Mouse (Mus musculus) heart, adult 2 months (tissue): ENCODE data around the gene Rtn1. TPM values are rescaled to one million over a fixed set of nuclear protein-coding genes. Genes with fewer than 3 reads are reported as not detected.

Source experiments
- DNase-seq, 2 experiments: peaks; one replicate each; pipeline ENCODE4 v3.0.0; 2021
- H3K27ac ChIP-seq: fragments of 200-600 bp; 2 replicates; pipeline ENCODE4 v1.8.1; 2022
- H3K27me3 ChIP-seq: fragments of 200-500 bp; 2 replicates; pipeline ENCODE4 v1.6.1; 2012; ENCODE audit warnings: mild to moderate bottlenecking, low read length, inconsistent platforms, mixed read lengths; ENCODE audit not compliant: control insufficient read depth, insufficient read depth
- H3K36me3 ChIP-seq: fragments of 200-500 bp; 2 replicates; pipeline ENCODE4 v1.6.1; 2012; ENCODE audit warnings: low read length, inconsistent platforms; ENCODE audit not compliant: control insufficient read depth, insufficient read depth
- H3K4me1 ChIP-seq: fragments of 200-500 bp; 2 replicates; pipeline ENCODE4 v1.6.1; 2011; ENCODE audit warnings: low read length; ENCODE audit not compliant: control insufficient read depth, insufficient read depth
- H3K4me3 ChIP-seq: fragments of 200-600 bp; 2 replicates; pipeline ENCODE4 v1.8.1; 2022
- H3K79me2 ChIP-seq: fragments of 200-500 bp; replicated peaks from 2 replicates; pipeline ENCODE4 v1.6.1; 2012; ENCODE audit warnings: mild to moderate bottlenecking, inconsistent platforms, low read length, moderate library complexity, mixed read lengths; ENCODE audit not compliant: control insufficient read depth, insufficient read depth
- H3K9ac ChIP-seq: fragments of 200-500 bp; 2 replicates; pipeline ENCODE4 v1.6.1; 2012; ENCODE audit warnings: low read depth, mild to moderate bottlenecking, control low read depth, inconsistent platforms, low read length, mixed read lengths
- CTCF ChIP-seq: fragments of 200-600 bp; IDR thresholded peaks from 2 replicates; pipeline ENCODE4 v1.8.1; 2022; ENCODE audit warnings: antibody characterized with exemption, mild to moderate bottlenecking, moderate library complexity
- EP300 ChIP-seq: fragments of 200-500 bp; IDR thresholded peaks from 2 replicates; pipeline ENCODE4 v1.6.1; 2011; ENCODE audit warnings: low read depth, low read length, control low read depth; ENCODE audit not compliant: insufficient read depth
- POLR2A ChIP-seq: fragments of 200-500 bp; IDR thresholded peaks from 2 replicates; pipeline ENCODE4 v1.6.1; 2011; ENCODE audit warnings: mild to moderate bottlenecking, low read depth, low read length, control low read depth; ENCODE audit not compliant: insufficient read depth
- WGBS: fragments of 180-500 bp; shearing (Covaris S2); methylation state at CpG from one replicate; pipeline ENCODE4 v1.1.7; 2018; 5-methylcytosine and 5-hydroxymethylcytosine counted together
- intact Hi-C: fragments of 180-260 bp; cut with DNase I; formaldehyde crosslinking; loops from one replicate; pipeline ENCODE4 v1.15.1; 2025
- polyA plus RNA-seq: library from polyadenylated mRNA; depleted of rRNA; stranded (reverse); fragments of >200 nt; gene quantifications from 2 replicates; pipeline ENCODE4 v1.2.3, GENCODE M21; 2012
- total RNA-seq, 2 experiments: library from RNA; stranded (reverse); gene quantifications; 2 replicates each; pipeline ENCODE4 v1.2.3; 2021

Rtn1 gene
- total and polyA plus RNA-seq, 3 experiments: 2.9 to 3.8 (median 3.5) TPM

DNA sequence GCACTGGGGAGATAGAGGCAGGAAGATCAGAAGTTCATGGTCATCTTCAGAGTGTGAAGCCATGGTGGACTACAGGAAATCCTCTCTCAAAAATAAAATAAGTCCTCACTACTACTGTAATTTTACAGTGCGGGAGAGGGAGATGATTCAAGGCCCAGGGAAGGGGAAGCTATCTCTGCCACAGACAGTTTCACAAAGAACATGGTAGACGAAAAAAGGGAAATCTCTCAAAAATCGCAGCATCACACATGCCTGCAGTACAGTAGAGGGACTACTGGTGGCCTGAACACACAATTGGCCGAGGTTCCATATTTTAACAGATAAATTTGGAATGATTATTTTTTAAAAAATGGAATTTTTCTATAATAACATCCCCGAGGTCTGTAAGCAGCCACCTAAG lies 20.0 kb downstream of the Rtn1 start:
- Histone ChIP-seq H3K9ac (no peak overlapping the region), H3K4me3 (no peak overlapping the region), H3K27ac (no peak overlapping the region), H3K4me1 (no peaks in the 10 kb centered on the region), H3K79me2 (no peaks in the 10 kb centered on the region), H3K27me3 (no peaks in the 10 kb centered on the region), H3K36me3 (no peaks in the 10 kb centered on the region)
- DNase-seq: no peak
- intact Hi-C loops: no loop called here
- no peak for TF ChIP-seq CTCF
- TF ChIP-seq POLR2A: no peak
- no peak for TF ChIP-seq EP300
- WGBS: 66% methylated on average over 5 of the region's 5 CpGs

DNA sequence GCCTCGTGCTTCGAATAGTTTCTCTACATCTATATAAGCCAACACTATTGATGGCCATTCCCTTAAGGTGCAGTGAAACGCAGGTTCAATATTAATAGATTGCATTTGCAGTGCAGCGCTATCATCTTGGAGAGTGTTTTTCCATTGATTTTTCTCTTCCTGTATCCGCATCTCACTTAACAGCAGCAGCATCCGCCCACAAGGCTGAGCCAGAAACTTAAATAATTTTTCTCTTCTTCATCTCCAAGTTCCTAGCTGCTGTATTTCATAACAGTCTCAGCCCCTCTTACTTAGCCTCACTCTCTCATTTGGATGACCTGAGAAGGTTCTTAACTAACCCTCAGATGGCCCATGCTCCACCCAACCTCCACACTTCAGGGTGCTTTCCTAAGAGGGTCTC lies 20.7 kb downstream of the Rtn1 start:
- no peaks in the 10 kb centered on the region for H3K27me3 ChIP-seq
- intact Hi-C loops: no loop called here
- H3K36me3 ChIP-seq: no peaks in the 10 kb centered on the region
- no peak for DNase-seq
- TF ChIP-seq EP300: no peak
- no peak for TF ChIP-seq CTCF
- no peak for TF ChIP-seq POLR2A
- WGBS: 86% methylated on average over 6 of the region's 6 CpGs
- H3K9ac ChIP-seq: no peak overlapping the region
- H3K4me3 ChIP-seq: no peak overlapping the region
- no peaks in the 10 kb centered on the region for H3K4me1 ChIP-seq
- no peaks in the 10 kb centered on the region for H3K79me2 ChIP-seq
- no peak overlapping the region for H3K27ac ChIP-seq

DNA sequence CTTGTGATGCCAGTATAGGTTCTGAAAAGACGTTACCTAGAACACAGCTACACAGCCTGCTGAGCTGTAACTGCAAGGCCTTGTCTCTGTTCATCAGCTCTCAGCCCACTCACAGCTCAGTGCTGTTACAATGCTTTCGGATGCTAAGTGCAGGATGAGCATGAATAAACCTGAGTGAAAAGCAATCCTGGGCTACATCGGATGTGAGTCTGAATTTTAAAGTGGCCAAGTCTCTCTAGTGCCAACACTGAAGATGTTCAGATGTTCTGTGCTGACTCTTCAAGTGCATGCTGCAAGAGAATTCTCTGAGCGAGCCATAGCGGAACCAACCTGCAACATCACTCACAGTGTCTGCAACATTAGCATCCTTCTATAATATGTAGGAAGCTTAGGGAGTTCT lies 32.5 kb downstream of the Rtn1 start:
- Histone ChIP-seq H3K36me3 (no peaks in the 10 kb centered on the region), H3K4me1 (no peaks in the 10 kb centered on the region), H3K79me2 (no peaks in the 10 kb centered on the region), H3K27me3 (no peaks in the 10 kb centered on the region; the same call in 1 of the 2 replicates), H3K27ac (no peak overlapping the region), H3K4me3 (no peak overlapping the region), H3K9ac (no peak overlapping the region)
- WGBS: 90% methylated on average over 5 of the region's 5 CpGs
- no peak for DNase-seq
- no peak for TF ChIP-seq EP300
- TF ChIP-seq CTCF: no peak
- TF ChIP-seq POLR2A: no peak
- intact Hi-C loops: no loop called here

DNA sequence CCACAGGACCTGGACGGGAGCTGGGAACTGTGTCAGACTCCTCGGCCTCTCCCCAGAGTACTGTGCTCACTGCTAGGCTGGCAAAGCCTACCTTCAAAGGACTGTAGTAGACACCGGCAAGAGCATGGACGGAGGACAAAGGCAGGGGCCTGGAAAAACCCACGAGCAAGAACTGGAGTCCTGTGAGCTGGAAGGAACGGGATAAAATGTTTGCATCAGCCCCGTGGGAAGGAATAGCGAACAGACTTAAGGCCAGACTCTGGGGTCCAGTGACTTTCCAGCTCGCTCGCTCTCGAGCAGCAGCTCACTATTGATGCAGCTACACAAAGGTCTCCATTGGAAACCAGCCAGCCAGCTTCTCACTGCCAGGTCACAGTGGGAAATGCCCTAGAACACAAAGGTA lies 34.0 kb downstream of the Rtn1 start:
- DNase-seq: no peak
- Histone ChIP-seq H3K27ac (no peak overlapping the region), H3K27me3 (no peaks in the 10 kb centered on the region; the same call in 1 of the 2 replicates), H3K79me2 (no peaks in the 10 kb centered on the region), H3K4me3 (no peak overlapping the region), H3K9ac (no peak overlapping the region), H3K36me3 (no peaks in the 10 kb centered on the region), H3K4me1 (no peaks in the 10 kb centered on the region)
- intact Hi-C loops: no loop called here
- no peak for TF ChIP-seq CTCF
- no peak for TF ChIP-seq EP300
- no peak for TF ChIP-seq POLR2A
- 62% methylated on average over 11 of the region's 11 CpGs for WGBS

DNA sequence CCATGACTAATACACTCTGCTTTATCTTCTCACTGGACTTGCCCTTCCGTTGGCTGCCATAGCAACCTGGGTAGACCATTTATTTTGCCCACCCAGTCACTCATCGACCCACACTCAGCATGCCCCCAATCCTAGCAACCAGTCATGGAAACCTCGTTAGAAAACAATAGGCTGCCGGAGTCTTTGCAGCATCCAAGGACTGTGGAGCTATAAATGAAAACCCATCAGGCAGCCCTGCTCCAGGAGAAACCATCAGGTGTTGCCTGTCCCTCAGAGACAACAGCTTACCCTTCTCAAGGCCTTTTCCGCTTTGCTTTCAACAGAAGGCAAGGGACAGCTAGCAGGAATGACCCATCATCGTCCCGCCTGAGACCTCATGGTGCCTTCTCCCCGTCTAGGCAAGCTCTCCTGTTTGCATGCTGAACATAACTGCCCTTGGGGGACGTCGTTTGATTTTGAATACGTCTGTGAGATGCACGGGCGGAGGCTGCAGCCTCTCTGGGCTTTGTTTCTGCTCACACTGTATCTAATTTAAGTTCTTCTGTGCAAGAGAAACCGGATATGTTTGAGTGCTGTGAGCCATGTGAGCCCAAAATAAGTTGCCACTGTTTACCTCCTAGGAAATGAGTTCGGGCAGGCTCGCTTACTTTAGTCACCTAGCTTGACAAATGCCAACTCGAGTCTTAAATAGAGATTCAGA lies 34.8 kb downstream of the Rtn1 start:
- Histone ChIP-seq H3K9ac (no peak overlapping the region), H3K4me1 (no peaks in the 10 kb centered on the region), H3K27me3 (no peaks in the 10 kb centered on the region; the same call in 1 of the 2 replicates), H3K36me3 (no peaks in the 10 kb centered on the region), H3K27ac (no peak overlapping the region), H3K4me3 (no peak overlapping the region), H3K79me2 (no peaks in the 10 kb centered on the region)
- DNase-seq: no peak
- TF ChIP-seq EP300 (no peak), CTCF (no peak), POLR2A (no peak)
- intact Hi-C loops: no loop called here
- WGBS: 68% methylated on average over 17 of the region's 17 CpGs

DNA sequence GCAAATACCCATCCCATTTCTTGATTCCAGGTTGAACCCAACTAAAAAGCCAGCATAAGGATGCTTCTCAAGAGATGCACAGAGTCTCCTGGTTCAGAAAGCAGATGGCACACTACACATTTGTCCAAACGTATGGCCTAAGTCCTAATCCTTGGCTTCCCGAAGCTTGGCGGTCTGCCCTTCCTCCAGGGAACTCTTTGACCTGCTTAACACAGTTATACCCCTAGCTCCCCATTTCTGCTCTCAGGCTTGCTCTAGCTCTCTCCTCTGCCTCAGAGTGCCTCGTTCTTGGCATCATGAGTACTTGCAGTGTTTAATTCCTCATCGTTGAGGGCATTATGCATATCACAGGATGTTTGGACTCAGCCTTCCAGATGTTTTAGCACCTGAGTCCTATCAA lies 38.8 kb downstream of the Rtn1 start:
- H3K27me3 ChIP-seq: no peaks in the 10 kb centered on the region; the same call in 1 of the 2 replicates
- 64% methylated on average over 5 of the region's 5 CpGs for WGBS
- H3K27ac ChIP-seq: no peak overlapping the region
- no peaks in the 10 kb centered on the region for H3K36me3 ChIP-seq
- H3K9ac ChIP-seq: no peak overlapping the region
- intact Hi-C loops: no loop called here
- DNase-seq: no peak
- no peaks in the 10 kb centered on the region for H3K4me1 ChIP-seq
- H3K79me2 ChIP-seq: no peaks in the 10 kb centered on the region
- no peak for TF ChIP-seq CTCF
- TF ChIP-seq EP300: no peak
- no peak for TF ChIP-seq POLR2A
- no peak overlapping the region for H3K4me3 ChIP-seq
